Mouse (Mus musculus): Measurements from ENCODE around the gene Pym1. TPM values are rescaled to one million over a fixed set of nuclear protein-coding genes. Genes with fewer than 3 reads are reported as not detected.

The Pym1 gene
- 49.4 and 52.4 TPM in 2 replicates for polyA plus RNA-seq (2014; fragmentation: Nextera tagmentation; extraction: Ambion mirVana)

- Histone ChIP-seq H3K4me3 (ENCODE audit: low read depth, low read length) (peak within 1 kb of the TSS; percentile 61), H3K4me1 (ENCODE audit: control insufficient read depth, insufficient read depth, low read length) (peaks cover 8% of the 10 kb centered on the region), H3K4me2 (ENCODE audit: low read depth, severe bottlenecking) (peak within 1 kb of the TSS; percentile 73), H3K27ac (replicated peaks; ENCODE audit: low read depth, low read length) (peak within 1 kb of the TSS; percentile 89), H3K9me3 (ENCODE audit: control insufficient read depth, low read length) (no peaks in the 10 kb centered on the region), H3K36me3 (ENCODE audit: control insufficient read depth, insufficient read depth, low read length) (no peaks in the 10 kb centered on the region; the same call in 1 of the 2 replicates), H3K27me3 (ENCODE audit: control insufficient read depth, insufficient read depth, low read length) (peaks cover 8% of the 10 kb centered on the region), H3K9ac (ENCODE audit: low read length) (peak within 1 kb of the TSS; percentile 80)
- under 1% methylated on average over 36 of the region's 36 CpGs for WGBS
- peak; percentile 81 for DNase-seq (ENCODE audit: low spot score)
- peak; percentile 55 for ATAC-seq (ENCODE audit: insufficient number of reproducible peaks, low FRiP score, low TSS enrichment, low read depth)
These were observed at the start of gene Pym1 for GRCm38 (mm10) chr10:128747646-128748251. Pym1 (plus strand) TSS chr10:128747889.

GRCm38 (mm10) chr10:128699006-128699405, 48.7 kb upstream of the Pym1 start:
- no peaks in the 10 kb centered on the region for H3K27me3 ChIP-seq (ENCODE audit: control insufficient read depth, insufficient read depth, low read length)
- H3K4me2 ChIP-seq (ENCODE audit: low read depth, severe bottlenecking) = no peak overlapping the region
- H3K4me1 ChIP-seq (ENCODE audit: control insufficient read depth, insufficient read depth, low read length) = peaks cover 10% of the 10 kb centered on the region; the same call in 1 of the 2 replicates
- H3K27ac ChIP-seq (replicated peaks; ENCODE audit: low read depth, low read length) = no peak overlapping the region
- H3K9me3 ChIP-seq (ENCODE audit: control insufficient read depth, low read length) = no peaks in the 10 kb centered on the region
- H3K4me3 ChIP-seq (ENCODE audit: low read depth, low read length) = no peak overlapping the region
- no peak overlapping the region for H3K9ac ChIP-seq (ENCODE audit: low read length)
- 88% methylated on average over 5 of the region's 5 CpGs for WGBS
- no peak for DNase-seq (ENCODE audit: low spot score)
- H3K36me3 ChIP-seq (ENCODE audit: control insufficient read depth, insufficient read depth, low read length) = peaks cover 10% of the 10 kb centered on the region; the same call in 1 of the 2 replicates
- no peak for ATAC-seq (ENCODE audit: insufficient number of reproducible peaks, low FRiP score, low TSS enrichment, low read depth)

- Histone ChIP-seq H3K4me2 (ENCODE audit: low read depth, severe bottlenecking) (no peak overlapping the region), H3K36me3 (ENCODE audit: control insufficient read depth, insufficient read depth, low read length) (peaks cover 10% of the 10 kb centered on the region; the same call in 1 of the 2 replicates), H3K27me3 (ENCODE audit: control insufficient read depth, insufficient read depth, low read length) (no peaks in the 10 kb centered on the region), H3K4me1 (ENCODE audit: control insufficient read depth, insufficient read depth, low read length) (peaks cover 10% of the 10 kb centered on the region; the same call in 1 of the 2 replicates), H3K9me3 (ENCODE audit: control insufficient read depth, low read length) (no peaks in the 10 kb centered on the region), H3K9ac (ENCODE audit: low read length) (no peak overlapping the region), H3K4me3 (ENCODE audit: low read depth, low read length) (no peak overlapping the region), H3K27ac (replicated peaks; ENCODE audit: low read depth, low read length) (no peak overlapping the region)
- no peak for DNase-seq (ENCODE audit: low spot score)
- 88% methylated on average over 11 of the region's 11 CpGs for WGBS
- no peak for ATAC-seq (ENCODE audit: insufficient number of reproducible peaks, low FRiP score, low TSS enrichment, low read depth)
These were observed 48.1 kb upstream of the Pym1 start for GRCm38 (mm10) chr10:128699611-128700010.

DNA sequence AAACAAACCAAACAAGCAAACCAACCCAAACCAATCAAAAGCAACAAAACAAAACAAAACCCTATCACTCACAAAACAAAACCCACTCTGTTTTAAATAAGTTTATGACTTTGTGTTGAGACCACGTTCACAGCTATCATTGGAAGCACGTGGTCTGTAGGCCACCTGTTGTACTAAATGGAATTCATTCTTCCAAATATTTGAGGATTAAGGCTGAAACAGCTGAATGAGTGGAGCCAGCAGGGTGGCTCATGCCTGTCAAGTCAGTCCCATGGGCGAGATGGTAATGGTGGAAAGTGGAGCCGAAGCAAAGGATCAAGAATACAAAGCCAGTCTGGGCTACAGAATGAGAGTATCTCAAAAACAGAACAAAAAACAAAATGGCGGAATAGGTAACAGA, 47.0 kb upstream of the Pym1 start:
- Histone ChIP-seq H3K27ac (replicated peaks; ENCODE audit: low read depth, low read length) (no peak overlapping the region), H3K4me3 (ENCODE audit: low read depth, low read length) (no peak overlapping the region), H3K36me3 (ENCODE audit: control insufficient read depth, insufficient read depth, low read length) (peaks cover 10% of the 10 kb centered on the region; the same call in 1 of the 2 replicates), H3K4me2 (ENCODE audit: low read depth, severe bottlenecking) (no peak overlapping the region), H3K4me1 (ENCODE audit: control insufficient read depth, insufficient read depth, low read length) (peaks cover 5% of the 10 kb centered on the region; the same call in 1 of the 2 replicates), H3K27me3 (ENCODE audit: control insufficient read depth, insufficient read depth, low read length) (no peaks in the 10 kb centered on the region), H3K9ac (ENCODE audit: low read length) (no peak overlapping the region), H3K9me3 (ENCODE audit: control insufficient read depth, low read length) (no peaks in the 10 kb centered on the region)
- WGBS = 91% methylated on average over 5 of the region's 5 CpGs
- ATAC-seq (ENCODE audit: insufficient number of reproducible peaks, low FRiP score, low TSS enrichment, low read depth) (no peak), DNase-seq (ENCODE audit: low spot score) (no peak)

- no peak overlapping the region for H3K27ac ChIP-seq (replicated peaks; ENCODE audit: low read depth, low read length)
- ATAC-seq (ENCODE audit: insufficient number of reproducible peaks, low FRiP score, low TSS enrichment, low read depth) = no peak
- no peak overlapping the region for H3K4me2 ChIP-seq (ENCODE audit: low read depth, severe bottlenecking)
- H3K4me1 ChIP-seq (ENCODE audit: control insufficient read depth, insufficient read depth, low read length) = peaks cover 8% of the 10 kb centered on the region; the same call in 1 of the 2 replicates
- 93% methylated on average over 6 of the region's 6 CpGs for WGBS
- H3K4me3 ChIP-seq (ENCODE audit: low read depth, low read length) = no peak overlapping the region
- H3K36me3 ChIP-seq (ENCODE audit: control insufficient read depth, insufficient read depth, low read length) = peaks cover 10% of the 10 kb centered on the region; the same call in 1 of the 2 replicates
- DNase-seq (ENCODE audit: low spot score) = no peak
- H3K9me3 ChIP-seq (ENCODE audit: control insufficient read depth, low read length) = no peaks in the 10 kb centered on the region
- H3K27me3 ChIP-seq (ENCODE audit: control insufficient read depth, insufficient read depth, low read length) = no peaks in the 10 kb centered on the region
- H3K9ac ChIP-seq (ENCODE audit: low read length) = no peak overlapping the region
These were observed 45.2 kb upstream of the Pym1 start for GRCm38 (mm10) chr10:128702328-128703007.

DNA sequence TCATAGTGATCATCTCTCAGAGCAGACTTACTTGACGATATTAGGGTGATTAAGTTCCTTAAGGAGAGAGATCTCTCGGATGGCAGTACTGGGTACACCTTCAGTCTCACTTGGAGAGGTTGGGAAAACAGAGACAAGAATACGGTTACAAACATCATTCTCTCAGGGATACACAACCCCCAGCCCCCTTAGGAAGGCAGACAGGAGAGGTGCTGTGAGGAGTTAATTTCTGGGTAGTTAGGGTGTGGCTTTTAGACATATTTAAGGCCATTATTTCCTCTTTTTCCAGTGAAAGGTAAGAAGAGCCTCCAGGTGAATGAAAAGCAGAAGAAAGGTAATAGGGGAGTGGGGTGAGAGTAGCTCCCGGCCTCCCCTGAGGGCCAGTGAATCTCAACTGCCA, 43.8 kb upstream of the Pym1 start, which contains the start of gene Pmel:
Gene Pmel, plus strand, starts transcription at position 301 of the 400 bp plus-strand sequence.
- H3K9me3 ChIP-seq (ENCODE audit: control insufficient read depth, low read length) = no peaks in the 10 kb centered on the region
- peaks cover 8% of the 10 kb centered on the region; the same call in 1 of the 2 replicates for H3K4me1 ChIP-seq (ENCODE audit: control insufficient read depth, insufficient read depth, low read length)
- H3K27ac ChIP-seq (replicated peaks; ENCODE audit: low read depth, low read length) = peak within 1 kb of the TSS; percentile 90
- peaks cover 8% of the 10 kb centered on the region; the same call in 1 of the 2 replicates for H3K36me3 ChIP-seq (ENCODE audit: control insufficient read depth, insufficient read depth, low read length)
- H3K9ac ChIP-seq (ENCODE audit: low read length) = peak within 1 kb of the TSS; percentile 88
- no peaks in the 10 kb centered on the region for H3K27me3 ChIP-seq (ENCODE audit: control insufficient read depth, insufficient read depth, low read length)
- peak within 1 kb of the TSS; percentile 76 for H3K4me3 ChIP-seq (ENCODE audit: low read depth, low read length)
- DNase-seq (ENCODE audit: low spot score) (no peak), ATAC-seq (ENCODE audit: insufficient number of reproducible peaks, low FRiP score, low TSS enrichment, low read depth) (no peak)
- H3K4me2 ChIP-seq (ENCODE audit: low read depth, severe bottlenecking) = peak within 1 kb of the TSS; percentile 82
- 20% methylated on average over 4 of the region's 4 CpGs for WGBS

DNA sequence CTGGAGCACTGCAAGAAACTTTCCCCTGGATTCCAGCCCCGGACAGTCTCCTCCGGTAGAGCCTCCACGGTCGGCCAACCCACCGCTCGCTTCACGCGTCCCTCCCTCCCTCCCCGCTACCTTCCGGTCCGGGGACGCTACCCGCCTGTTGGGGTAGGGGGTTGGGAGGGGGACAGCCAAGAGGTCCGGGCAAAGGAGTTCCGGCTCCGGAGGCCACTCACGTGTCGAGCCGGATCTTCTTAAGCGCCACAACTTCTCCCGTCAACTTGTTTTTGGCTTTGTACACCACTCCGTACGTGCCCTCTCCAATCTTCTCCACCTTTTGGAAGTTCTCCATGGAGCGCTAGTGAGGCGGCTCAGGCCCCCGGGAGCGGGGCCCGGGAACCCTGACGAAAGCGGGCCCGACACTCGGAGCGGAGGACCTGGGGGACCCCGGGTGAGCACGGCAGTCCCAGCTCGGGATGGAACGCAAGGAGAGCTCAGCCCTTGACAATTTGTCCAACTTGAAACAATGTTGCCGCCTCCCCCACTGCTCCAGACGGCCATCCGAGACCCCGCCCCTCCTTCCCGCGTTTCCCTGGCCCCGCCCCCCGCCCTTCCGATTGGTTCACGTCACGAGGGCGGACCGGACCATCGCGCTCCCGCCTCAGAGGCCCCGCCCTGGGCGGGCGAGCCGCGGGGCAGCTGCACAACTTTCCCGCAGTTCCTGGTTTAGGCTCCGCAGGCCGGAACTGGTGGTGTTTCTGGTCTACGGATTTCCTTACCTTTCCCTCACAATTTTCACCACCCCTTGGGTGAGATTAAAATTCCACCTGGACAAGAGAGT, 43.0 kb upstream of the Pym1 start, which contains the start of gene Cdk2:
Gene Cdk2, minus strand, starts transcription at position 541 of the 826 bp plus-strand sequence.
- no peaks in the 10 kb centered on the region for H3K9me3 ChIP-seq (ENCODE audit: control insufficient read depth, low read length)
- H3K27me3 ChIP-seq (ENCODE audit: control insufficient read depth, insufficient read depth, low read length) = no peaks in the 10 kb centered on the region
- H3K4me3 ChIP-seq (ENCODE audit: low read depth, low read length) = peak within 1 kb of the TSS; percentile 76
- DNase-seq (ENCODE audit: low spot score) = peak; percentile 92
- H3K36me3 ChIP-seq (ENCODE audit: control insufficient read depth, insufficient read depth, low read length) = peaks cover 8% of the 10 kb centered on the region; the same call in 1 of the 2 replicates
- peak within 1 kb of the TSS; percentile 88 for H3K9ac ChIP-seq (ENCODE audit: low read length)
- H3K4me1 ChIP-seq (ENCODE audit: control insufficient read depth, insufficient read depth, low read length) = peaks cover 8% of the 10 kb centered on the region; the same call in 1 of the 2 replicates
- peak within 1 kb of the TSS; percentile 82 for H3K4me2 ChIP-seq (ENCODE audit: low read depth, severe bottlenecking)
- H3K27ac ChIP-seq (replicated peaks; ENCODE audit: low read depth, low read length) = peak within 1 kb of the TSS; percentile 90
- under 1% methylated on average over 61 of the region's 62 CpGs for WGBS
- peak; percentile 91 for ATAC-seq (ENCODE audit: insufficient number of reproducible peaks, low FRiP score, low TSS enrichment, low read depth)

DNA sequence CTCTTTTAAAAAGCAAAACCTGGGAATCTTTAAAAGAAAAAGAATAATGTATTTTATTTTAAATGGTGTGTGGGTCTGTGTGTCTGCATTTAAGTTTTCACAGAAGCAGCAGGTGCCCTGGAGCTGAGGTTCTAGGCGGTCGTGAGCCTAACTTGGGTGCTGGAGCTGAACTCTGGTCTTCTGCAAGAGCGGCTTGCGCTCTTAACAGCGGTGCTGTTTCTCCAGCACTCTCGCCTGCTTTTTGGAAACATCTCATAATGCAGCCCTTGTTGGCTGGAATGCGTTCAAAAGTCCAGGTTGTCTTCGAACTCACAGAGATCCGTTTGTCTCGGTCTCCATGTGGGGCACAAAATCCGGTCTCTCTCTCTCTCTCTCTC, 42.4 kb upstream of the Pym1 start:
- no peaks in the 10 kb centered on the region for H3K9me3 ChIP-seq (ENCODE audit: control insufficient read depth, low read length)
- peaks cover 8% of the 10 kb centered on the region; the same call in 1 of the 2 replicates for H3K4me1 ChIP-seq (ENCODE audit: control insufficient read depth, insufficient read depth, low read length)
- ATAC-seq (ENCODE audit: insufficient number of reproducible peaks, low FRiP score, low TSS enrichment, low read depth) (peak; percentile 4; the same call in 1 of the 2 replicates), DNase-seq (ENCODE audit: low spot score) (peak; percentile 37)
- 16% methylated on average over 11 of the region's 11 CpGs for WGBS
- H3K36me3 ChIP-seq (ENCODE audit: control insufficient read depth, insufficient read depth, low read length) = peaks cover 8% of the 10 kb centered on the region; the same call in 1 of the 2 replicates
- H3K27ac ChIP-seq (replicated peaks; ENCODE audit: low read depth, low read length) = peak overlapping the region; percentile 43; the same call in 1 of the 2 replicates
- peak overlapping the region; percentile 76 for H3K4me3 ChIP-seq (ENCODE audit: low read depth, low read length)
- peak overlapping the region; percentile 88 for H3K9ac ChIP-seq (ENCODE audit: low read length)
- H3K27me3 ChIP-seq (ENCODE audit: control insufficient read depth, insufficient read depth, low read length) = no peaks in the 10 kb centered on the region
- H3K4me2 ChIP-seq (ENCODE audit: low read depth, severe bottlenecking) = peak overlapping the region; percentile 82

Data from limb, embryonic 11.5 days (tissue).